Mouse (Mus musculus) thymus, adult 2 months (tissue): ENCODE results near the gene Alg11. TPM values are rescaled to one million over a fixed set of nuclear protein-coding genes. Genes with fewer than 3 reads are reported as not detected.

Source experiments
- DNase-seq: peaks from one replicate; pipeline ENCODE4 v3.0.0; 2021
- H3K27ac ChIP-seq: fragments of 200-500 bp; 2 replicates; pipeline ENCODE4 v1.5.1; 2012; ENCODE audit warnings: low read length, control low read depth; ENCODE audit not compliant: control insufficient read depth, insufficient read depth
- H3K27me3 ChIP-seq: fragments of 200-500 bp; 2 replicates; pipeline ENCODE4 v1.6.1; 2012; ENCODE audit warnings: mild to moderate bottlenecking, low read length, moderate library complexity, mixed read lengths; ENCODE audit not compliant: control insufficient read depth, insufficient read depth
- H3K36me3 ChIP-seq: fragments of 200-500 bp; 2 replicates; pipeline ENCODE4 v1.6.1; 2012; ENCODE audit warnings: mild to moderate bottlenecking, low read length, moderate library complexity; ENCODE audit not compliant: control insufficient read depth, insufficient read depth
- H3K4me1 ChIP-seq: fragments of 200-500 bp; replicated peaks from 2 replicates; pipeline ENCODE4 v1.6.1; 2012; ENCODE audit warnings: low read length; ENCODE audit not compliant: control insufficient read depth, insufficient read depth
- H3K4me3 ChIP-seq: fragments of 200-500 bp; 2 replicates; pipeline ENCODE4 v1.5.1; 2012; ENCODE audit warnings: mild to moderate bottlenecking, low read length, control low read depth, moderate library complexity; ENCODE audit not compliant: control insufficient read depth, insufficient read depth
- CTCF ChIP-seq: fragments of 200-500 bp; IDR thresholded peaks from 2 replicates; pipeline ENCODE4 v1.5.1; 2012; ENCODE audit warnings: mild to moderate bottlenecking, control low read depth, low read length, moderate library complexity, borderline replicate concordance; ENCODE audit not compliant: control insufficient read depth, poor library complexity, insufficient read depth; ENCODE audit errors: extremely low read depth
- POLR2A ChIP-seq: fragments of 200-500 bp; IDR thresholded peaks from 2 replicates; pipeline ENCODE4 v1.6.1; 2012; ENCODE audit warnings: mild to moderate bottlenecking, low read length, control low read depth, moderate library complexity; ENCODE audit not compliant: control insufficient read depth, poor library complexity, insufficient read depth; ENCODE audit errors: extremely low read depth
- WGBS: fragments of 180-500 bp; shearing (Covaris S2); methylation state at CpG from one replicate; pipeline ENCODE4 v1.1.7; 2018; 5-methylcytosine and 5-hydroxymethylcytosine counted together
- polyA plus RNA-seq: library from polyadenylated mRNA; depleted of rRNA; stranded (reverse); fragments of >200 nt; gene quantifications from 2 replicates; pipeline ENCODE4 v1.2.3, GENCODE M21; 2012; rRNA removed

Alg11 gene
- 3.7 and 4.0 TPM in 2 replicates for polyA plus RNA-seq

DNA sequence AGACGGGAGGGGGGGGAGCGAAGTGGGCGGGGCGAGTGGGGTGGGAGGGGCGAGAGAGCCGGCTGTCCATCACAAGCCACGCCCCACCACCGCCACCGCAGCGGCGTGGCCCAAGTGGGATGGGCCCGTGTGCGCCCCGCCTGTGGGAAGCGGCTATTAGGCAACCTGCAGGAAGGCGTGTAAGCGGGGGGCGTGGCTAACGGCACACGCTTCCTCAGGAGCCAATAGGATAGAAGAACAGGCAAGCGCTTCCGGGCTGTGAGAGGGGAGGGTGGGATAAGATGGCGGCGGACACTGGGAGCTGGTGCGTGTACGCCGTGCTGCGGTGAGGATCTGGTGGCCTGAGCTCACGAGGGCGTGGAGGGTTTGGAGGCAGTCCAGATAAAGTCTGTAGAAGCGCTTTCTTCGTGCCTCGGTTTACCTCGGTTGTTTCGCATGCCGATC lies at the start of gene Alg11:
TSS of gene Alg11 (plus strand) at position 276 of the 444 bp plus-strand sequence.
- H3K27ac ChIP-seq = no peak within 1 kb of the TSS
- DNase-seq = peak; percentile 92
- WGBS = under 1% methylated on average over 33 of the region's 36 CpGs

GRCm38 (mm10) chr8:22013034-22013707 lies 47.4 kb upstream of the Alg11 start:
- no peaks in the 10 kb centered on the region for H3K4me1 ChIP-seq
- no peak for TF ChIP-seq CTCF
- no peak for TF ChIP-seq POLR2A
- H3K4me3 ChIP-seq = peak overlapping the region; percentile 33
- H3K27me3 ChIP-seq = no peaks in the 10 kb centered on the region
- 77% methylated on average over 24 of the region's 24 CpGs for WGBS
- no peaks in the 10 kb centered on the region for H3K36me3 ChIP-seq
- no peak overlapping the region for H3K27ac ChIP-seq
- DNase-seq = no peak

More for the DNA sequence above, at the start of gene Alg11:
- TF ChIP-seq CTCF (peak; percentile 59; the same call in 1 of the 2 replicates), POLR2A (peak; percentile 78; the same call in 1 of the 2 replicates)
- peak within 1 kb of the TSS; percentile 54 for H3K4me3 ChIP-seq
- H3K27me3 ChIP-seq = no peaks in the 10 kb centered on the region; the same call in 1 of the 2 replicates
- H3K4me1 ChIP-seq = peaks cover 6% of the 10 kb centered on the region
- peaks cover 7% of the 10 kb centered on the region for H3K36me3 ChIP-seq

- Histone ChIP-seq H3K4me1 (no peaks in the 10 kb centered on the region), H3K27me3 (no peaks in the 10 kb centered on the region), H3K4me3 (no peak overlapping the region), H3K27ac (no peak overlapping the region), H3K36me3 (no peaks in the 10 kb centered on the region)
- 84% methylated on average over 7 of the region's 7 CpGs for WGBS
- no peak for DNase-seq
- TF ChIP-seq POLR2A = no peak
- no peak for TF ChIP-seq CTCF
Measured at GRCm38 (mm10) chr8:22017731-22018130, 42.8 kb upstream of the Alg11 start.

GRCm38 (mm10) chr8:22019498-22019897 lies 41.0 kb upstream of the Alg11 start:
- 83% methylated on average over 5 of the region's 5 CpGs for WGBS
- H3K36me3 ChIP-seq = no peaks in the 10 kb centered on the region

DNA sequence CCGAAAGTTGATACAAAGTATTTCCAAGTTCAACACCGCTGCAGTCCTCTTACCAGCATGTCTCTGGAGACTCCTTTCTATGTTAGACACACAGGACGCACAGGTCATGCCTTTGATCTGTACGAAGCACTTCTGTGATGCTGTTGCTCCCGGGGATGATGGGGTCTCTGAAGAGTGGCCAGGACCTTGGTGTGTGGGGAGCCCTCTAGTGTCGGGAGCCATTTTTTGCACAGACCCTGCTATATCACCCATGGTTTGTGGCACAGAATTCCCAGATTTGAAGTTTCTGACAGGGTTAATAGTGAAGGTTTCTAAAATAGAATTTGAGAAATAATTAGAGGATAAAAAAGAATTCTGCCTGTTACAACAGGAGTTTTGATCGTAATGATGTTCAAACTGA lies 38.3 kb upstream of the Alg11 start:
- WGBS = 51% methylated on average over 7 of the region's 7 CpGs
- Histone ChIP-seq H3K36me3 (no peaks in the 10 kb centered on the region), H3K27me3 (no peaks in the 10 kb centered on the region), H3K4me1 (no peaks in the 10 kb centered on the region), H3K27ac (no peak overlapping the region), H3K4me3 (no peak overlapping the region)
- TF ChIP-seq CTCF (no peak), POLR2A (no peak)
- DNase-seq = no peak

More at GRCm38 (mm10) chr8:22019498-22019897, 41.0 kb upstream of the Alg11 start:
- H3K4me3 ChIP-seq = no peak overlapping the region
- H3K27ac ChIP-seq = no peak overlapping the region
- TF ChIP-seq POLR2A = no peak
- TF ChIP-seq CTCF = no peak
- no peaks in the 10 kb centered on the region for H3K4me1 ChIP-seq
- H3K27me3 ChIP-seq = no peaks in the 10 kb centered on the region
- DNase-seq = no peak

- Histone ChIP-seq H3K27me3 (no peaks in the 10 kb centered on the region), H3K27ac (no peak overlapping the region), H3K36me3 (no peaks in the 10 kb centered on the region), H3K4me3 (no peak overlapping the region), H3K4me1 (no peaks in the 10 kb centered on the region)
- no peak for TF ChIP-seq CTCF
- TF ChIP-seq POLR2A = no peak
- DNase-seq = no peak
- WGBS = 78% methylated on average over 4 of the region's 4 CpGs
Measured at GRCm38 (mm10) chr8:22025241-22025640, 35.3 kb upstream of the Alg11 start.
